Mouse (Mus musculus): Measurements from ENCODE around the gene Trpd52l3. TPM values are rescaled to one million over a fixed set of nuclear protein-coding genes. Genes with fewer than 3 reads are reported as not detected.
A peak's percentile ranks its signal among the peaks of the same experiment; 100 is the strongest.
"Not testable (repeated sequence)": the region's sequence is repeated elsewhere in the genome, so short reads cannot be mapped to it uniquely, and the experiment has no call there.

Gene Trpd52l3
- total RNA-seq, 2 experiments from 2014 or later, result not detected

DNA sequence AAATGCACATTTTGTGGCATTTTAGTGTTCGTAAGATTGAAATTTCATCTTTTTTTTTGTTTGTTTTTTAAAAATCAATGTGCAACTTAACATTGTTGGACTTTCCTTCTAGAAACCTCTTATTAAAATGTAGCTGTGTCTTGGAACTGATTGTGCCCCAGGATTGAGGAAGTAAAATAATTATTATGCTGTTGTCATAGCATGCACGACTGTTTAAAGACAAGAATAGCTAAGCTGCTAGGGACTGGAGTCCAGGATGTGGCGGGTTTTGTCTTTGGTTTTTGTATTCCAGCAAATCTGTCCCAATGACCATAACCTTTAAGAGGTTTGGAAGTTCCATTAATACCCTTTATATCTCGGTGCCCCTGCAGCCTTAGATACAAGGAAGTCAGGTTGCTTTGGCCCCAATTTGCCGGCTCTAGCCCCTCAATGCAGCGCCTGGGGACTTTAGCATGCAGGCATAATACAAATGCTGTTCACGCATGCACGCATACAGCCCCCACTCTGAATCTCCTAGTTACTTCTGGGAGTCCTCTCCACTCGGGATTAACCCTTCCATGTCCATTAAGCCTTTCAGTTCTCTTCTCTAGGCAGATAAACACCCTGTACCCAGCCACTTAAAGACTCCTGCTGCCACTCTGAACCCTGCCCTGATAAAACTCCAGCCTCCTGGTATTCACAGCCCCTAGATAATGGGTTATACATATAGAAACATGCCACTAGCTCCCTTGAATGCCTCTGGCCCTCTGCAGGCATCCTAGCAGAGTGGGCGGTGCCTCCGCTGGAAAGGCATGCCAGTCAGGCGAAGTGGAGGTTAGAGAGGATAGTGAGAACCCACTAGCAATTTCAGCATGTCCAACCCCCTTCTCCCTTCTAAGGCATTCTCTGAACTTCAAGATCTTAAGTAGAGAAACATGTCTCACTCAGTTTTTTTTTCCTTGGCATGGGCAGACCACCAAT is 2.9 kb upstream of the Trpd52l3 start:
- intact Hi-C loops (cut with DNase I), result no loop called here
- TF ChIP-seq CTCF (IDR thresholded peaks at IDR 0.05), result no peak
- no peak for DNase-seq
- H3K27ac ChIP-seq, result no peak overlapping the region
- H3K4me3 ChIP-seq, result no peak overlapping the region

DNA sequence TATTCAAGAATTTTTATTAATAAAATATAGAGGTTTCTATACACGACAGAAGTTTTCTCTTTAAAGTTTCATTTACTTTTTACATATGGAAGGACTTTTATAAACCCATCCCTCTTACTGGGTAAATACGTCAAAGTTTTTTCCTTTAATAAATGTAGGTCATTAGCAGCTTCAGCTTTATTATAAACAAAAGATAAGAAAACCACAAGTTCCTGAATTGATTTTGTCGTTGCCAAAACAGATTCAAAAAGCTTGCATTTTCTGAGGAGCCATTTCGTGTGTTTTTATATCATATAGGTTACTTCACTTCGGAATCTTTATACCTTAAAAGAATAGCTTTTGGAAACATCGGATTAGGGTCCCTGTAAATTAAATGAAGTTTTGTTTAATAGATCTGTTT is 2.0 kb upstream of the Trpd52l3 start:
- DNase-seq, result no peak
- intact Hi-C loops (cut with DNase I), result no loop called here
- TF ChIP-seq CTCF (IDR thresholded peaks at IDR 0.05), result no peak
- no peak overlapping the region for H3K27ac ChIP-seq
- H3K4me3 ChIP-seq, result no peak overlapping the region

DNA sequence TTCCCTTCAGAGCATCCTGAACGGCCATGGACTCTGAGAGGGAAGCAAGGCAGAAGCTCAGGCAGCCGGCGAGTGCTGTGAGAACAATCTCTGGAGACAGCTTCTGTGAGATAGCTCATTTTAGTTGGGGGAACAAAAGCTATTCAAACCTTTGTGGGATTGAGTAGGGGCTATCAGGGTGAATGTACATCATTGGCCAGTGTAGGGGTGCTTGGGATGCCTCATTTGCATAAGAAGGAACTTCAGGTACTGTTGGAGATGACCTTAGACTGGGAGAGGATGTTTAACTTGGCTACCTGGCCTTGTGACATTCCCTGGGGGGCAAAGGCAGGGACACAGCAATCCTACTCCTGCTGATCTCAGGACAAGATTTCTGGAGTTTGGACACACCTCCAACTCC is 2.8 kb downstream of the Trpd52l3 start:
- intact Hi-C loops (cut with DNase I), result no loop called here
- no peak for DNase-seq
- H3K27ac ChIP-seq, result no peak overlapping the region
- TF ChIP-seq CTCF (IDR thresholded peaks at IDR 0.05), result no peak
- H3K4me3 ChIP-seq, result no peak overlapping the region

DNA sequence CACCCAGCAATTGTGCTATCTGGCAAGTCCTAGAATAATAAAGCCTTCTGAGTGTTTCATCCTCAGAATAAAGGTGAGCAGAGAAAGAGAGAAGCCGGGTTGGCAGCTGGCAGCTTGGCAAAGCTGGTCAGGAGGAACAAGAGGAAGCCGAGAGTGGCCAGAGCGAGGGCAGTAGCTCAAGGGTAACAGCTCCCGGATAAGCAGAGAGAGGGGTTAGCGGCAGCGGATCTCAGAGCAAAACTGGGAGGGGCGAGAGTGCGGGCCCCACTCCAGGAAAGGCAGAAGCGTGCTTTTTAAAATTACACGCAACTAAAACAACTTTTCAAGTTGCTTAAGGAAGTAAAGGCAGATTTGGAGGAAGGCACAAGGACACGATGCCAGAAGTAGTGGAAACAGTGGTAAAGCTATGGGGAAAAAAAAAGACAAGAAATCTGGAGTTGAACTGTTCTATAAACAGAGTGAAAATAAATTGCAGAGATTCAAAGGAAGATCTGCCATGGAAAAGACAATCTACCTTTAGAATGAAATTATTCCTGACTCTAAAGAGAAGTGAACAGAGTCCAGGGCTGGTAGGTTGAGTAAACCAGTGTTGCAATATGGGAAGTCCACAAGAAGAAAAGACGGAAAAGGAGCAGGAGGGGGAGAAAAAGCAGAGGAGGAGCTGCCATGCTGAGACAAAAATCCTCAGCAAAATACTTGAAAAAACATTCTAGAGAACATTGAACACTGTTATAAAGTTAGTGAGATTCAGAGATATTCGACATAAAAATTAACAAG is 7.1 kb downstream of the Trpd52l3 start:
- TF ChIP-seq CTCF (IDR thresholded peaks at IDR 0.05), result no peak
- Histone ChIP-seq H3K4me3 (no peak overlapping the region), H3K27ac (no peak overlapping the region)
- DNase-seq, result no peak
- intact Hi-C loops (cut with DNase I), result no loop called here

DNA sequence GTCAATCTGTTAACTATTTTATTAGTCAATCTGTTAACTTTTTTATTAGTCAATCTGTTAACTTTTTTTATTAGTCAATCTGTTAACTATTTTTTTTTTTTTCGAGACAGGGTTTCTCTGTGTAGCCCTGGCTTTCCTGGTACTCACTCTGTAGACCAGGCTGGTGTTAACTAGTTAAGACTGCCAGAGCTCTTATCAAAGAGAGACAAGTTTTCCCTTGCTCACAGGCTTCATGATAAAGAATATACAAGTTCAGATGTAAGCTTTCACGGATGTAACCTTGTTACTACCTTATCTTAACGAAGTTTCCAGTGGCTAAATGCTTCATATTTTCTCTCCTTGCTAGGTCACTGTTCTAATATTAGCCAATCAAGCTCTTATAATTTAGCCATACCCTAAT is 10.7 kb downstream of the Trpd52l3 start:
- Histone ChIP-seq H3K27ac (no peak overlapping the region), H3K4me3 (no peak overlapping the region)
- no peak for TF ChIP-seq CTCF (IDR thresholded peaks at IDR 0.05)
- DNase-seq, result no peak
- intact Hi-C loops (cut with DNase I), result no loop called here

DNA sequence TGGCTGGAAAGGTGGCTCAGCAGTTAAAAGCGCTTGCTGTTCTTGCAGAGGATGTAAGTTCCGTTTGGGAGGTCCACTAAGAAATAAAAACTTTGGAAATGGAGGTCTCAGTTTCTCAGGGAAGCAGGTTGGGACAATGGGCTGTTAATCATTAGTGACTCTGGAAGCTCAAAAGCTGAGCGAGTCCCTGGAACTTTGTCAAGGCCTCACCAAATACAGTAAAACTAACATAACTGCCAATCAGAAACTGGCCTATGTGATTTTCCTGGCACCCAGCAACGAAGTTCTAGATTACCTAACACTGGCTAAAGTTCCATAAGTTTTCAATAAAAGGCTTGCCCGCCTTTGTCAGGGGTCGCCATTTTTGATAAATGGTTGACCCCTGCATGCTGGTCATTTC is 12.6 kb downstream of the Trpd52l3 start:
- TF ChIP-seq CTCF (IDR thresholded peaks at IDR 0.05), result no peak
- no peak overlapping the region for H3K27ac ChIP-seq
- no peak overlapping the region for H3K4me3 ChIP-seq
- no peak for DNase-seq
- intact Hi-C loops (cut with DNase I), result no loop called here

DNA sequence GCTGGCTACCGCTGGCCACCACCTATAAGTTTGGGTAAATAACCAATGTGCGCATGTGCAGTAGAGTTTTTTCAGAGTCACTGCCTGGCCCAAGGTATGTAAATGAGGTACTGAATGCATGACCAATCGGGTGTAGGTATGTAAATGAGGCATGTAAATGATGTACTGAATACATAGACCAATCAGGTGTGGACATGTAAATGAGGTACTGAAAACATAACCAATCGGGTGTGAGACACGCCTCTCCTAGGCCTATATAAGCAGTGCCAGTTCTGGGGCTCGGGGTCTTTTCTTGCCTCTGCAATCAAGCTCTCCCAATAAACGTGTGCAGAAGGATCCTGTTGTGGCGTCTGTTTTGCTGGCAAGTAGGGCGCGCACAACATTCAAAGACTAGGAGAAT is 19.8 kb downstream of the Trpd52l3 start:
- H3K4me3 ChIP-seq; H3K27ac ChIP-seq; intact Hi-C loops (cut with DNase I); DNase-seq: not testable (repeated sequence)

DNA sequence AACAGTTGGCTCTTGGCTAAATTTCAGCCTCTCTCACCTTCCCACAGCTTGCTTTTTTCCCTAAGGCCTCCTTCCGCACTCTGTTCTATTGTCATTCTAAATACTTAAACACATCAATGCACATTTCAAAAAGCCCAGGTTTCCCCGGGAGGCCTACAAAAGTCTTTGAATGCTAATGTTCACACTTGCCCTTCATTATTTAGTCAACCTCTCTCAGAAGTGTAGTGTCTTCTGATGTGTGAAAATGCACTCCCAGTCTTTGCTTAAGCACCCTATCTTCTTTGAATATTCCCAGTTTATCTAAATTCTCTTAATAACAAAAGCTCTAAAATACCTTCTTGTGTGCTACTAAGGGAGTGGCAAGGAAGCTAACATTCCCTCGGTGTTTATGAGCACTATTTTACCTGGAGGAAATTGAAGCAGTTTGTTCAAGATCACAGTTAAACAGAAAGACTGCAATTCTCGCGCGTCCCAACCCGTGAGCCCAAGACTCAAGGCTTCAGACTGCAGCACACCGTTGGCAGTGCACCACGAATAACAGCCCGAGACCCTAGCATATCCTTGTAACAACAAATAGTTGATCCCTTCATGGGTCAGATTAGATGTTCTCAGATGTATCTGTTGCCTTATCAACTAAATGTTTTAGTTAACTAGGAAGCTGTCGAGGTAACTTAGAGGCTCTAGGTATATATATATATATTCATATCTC is 25.6 kb downstream of the Trpd52l3 start:
- no peak overlapping the region for H3K27ac ChIP-seq
- peak overlapping the region; percentile 99 for H3K4me3 ChIP-seq
- intact Hi-C loops (cut with DNase I), result no loop called here
- TF ChIP-seq CTCF (IDR thresholded peaks at IDR 0.05), result no peak
- DNase-seq, result no peak

DNA sequence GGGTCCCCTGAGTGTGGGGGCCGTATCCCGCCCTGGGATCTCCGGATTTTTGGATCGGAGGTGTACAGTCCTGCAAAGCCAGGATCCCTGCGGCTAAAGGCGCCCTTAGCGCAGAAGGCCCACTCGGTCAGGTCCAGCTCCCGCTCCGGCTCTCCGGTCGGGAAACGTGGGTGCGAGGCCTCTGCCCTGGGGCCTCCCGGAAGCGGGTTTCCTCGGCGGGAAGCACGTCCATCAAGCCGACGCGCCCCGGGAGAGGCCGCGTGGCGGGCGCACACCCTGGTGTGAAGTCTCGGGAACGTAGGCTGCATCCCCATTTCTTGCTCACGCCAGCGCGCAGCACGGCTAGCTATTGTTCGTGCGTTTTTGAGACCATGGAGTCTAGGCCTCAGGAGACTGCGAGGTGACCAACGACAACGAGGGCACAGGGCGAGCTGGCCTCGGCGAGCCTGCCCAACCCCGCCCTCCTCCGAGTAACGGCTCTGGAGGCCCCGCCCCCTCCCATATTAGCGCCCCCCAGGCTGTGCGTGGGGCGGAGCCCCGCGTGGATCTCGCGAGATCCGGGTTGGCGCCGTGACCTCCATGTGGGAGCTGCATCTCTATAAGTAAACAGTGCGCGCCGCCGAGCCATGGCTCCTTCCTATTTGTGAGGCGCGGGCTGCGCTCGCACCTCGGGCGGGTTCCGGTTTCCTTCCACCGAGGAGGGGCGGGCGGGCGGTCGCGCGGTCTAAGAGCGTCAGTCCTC is 26.5 kb downstream of the Trpd52l3 start, which contains the start of gene Uhrf2:
Gene Uhrf2 (plus strand): TSS at position 620 of the 742 bp plus-strand sequence.
- Histone ChIP-seq H3K27ac (peak within 1 kb of the TSS; percentile 91), H3K4me3 (peak within 1 kb of the TSS; percentile 99)
- peak; percentile 98 for DNase-seq
- TF ChIP-seq CTCF (IDR thresholded peaks at IDR 0.05), result no peak
- intact Hi-C loops (cut with DNase I), result loop anchor here (5.0 kb wide), 1 partner anchor 218 kb away; the partner anchor contains the start of gene Ranbp6

DNA sequence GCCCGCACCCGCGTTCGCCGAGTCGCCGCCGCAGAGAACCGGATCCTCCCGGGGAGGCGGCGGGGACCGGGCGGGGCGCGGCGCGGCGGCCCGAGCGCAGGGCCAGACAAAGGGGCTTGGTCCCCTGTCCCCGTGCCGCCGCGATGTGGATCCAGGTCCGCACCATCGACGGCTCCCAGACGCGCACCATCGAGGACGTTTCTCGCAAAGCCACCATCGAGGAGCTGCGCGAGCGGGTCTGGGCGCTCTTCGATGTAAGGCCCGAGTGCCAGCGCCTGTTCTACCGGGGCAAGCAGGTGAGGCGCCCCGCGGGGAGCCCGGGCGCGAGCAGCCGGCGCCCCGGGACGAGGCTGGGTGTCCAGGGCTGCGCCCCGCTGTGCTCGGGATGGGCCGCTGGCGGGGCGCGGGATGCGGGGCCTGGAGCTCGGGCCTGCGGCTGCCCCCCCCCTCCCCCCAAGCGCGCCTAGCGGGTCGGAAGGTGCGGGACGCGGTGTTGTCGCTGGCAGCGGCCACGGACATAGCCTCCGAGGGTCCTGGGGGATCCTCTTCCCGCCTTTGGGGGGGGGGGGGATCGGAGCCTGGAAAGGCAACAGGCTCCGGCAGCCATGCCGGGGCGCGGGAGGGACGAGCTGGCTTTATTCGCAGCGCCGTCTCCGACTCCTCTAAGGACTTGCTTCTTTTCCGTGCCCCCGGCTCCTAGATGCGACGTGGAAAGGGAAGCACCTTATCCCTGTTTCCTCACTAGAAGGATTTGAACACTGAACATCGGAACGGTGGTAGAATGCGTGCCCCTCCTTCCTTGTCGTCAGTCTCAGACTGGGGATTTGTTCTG is 27.3 kb downstream of the Trpd52l3 start:
- DNase-seq, result no peak
- Histone ChIP-seq H3K4me3 (peak overlapping the region; percentile 99), H3K27ac (peak overlapping the region; percentile 91)
- intact Hi-C loops (cut with DNase I), result loop anchor here (5.0 kb wide), 1 partner anchor 219 kb away; the partner anchor contains the start of gene Ranbp6
- TF ChIP-seq CTCF (IDR thresholded peaks at IDR 0.05), result no peak

DNA sequence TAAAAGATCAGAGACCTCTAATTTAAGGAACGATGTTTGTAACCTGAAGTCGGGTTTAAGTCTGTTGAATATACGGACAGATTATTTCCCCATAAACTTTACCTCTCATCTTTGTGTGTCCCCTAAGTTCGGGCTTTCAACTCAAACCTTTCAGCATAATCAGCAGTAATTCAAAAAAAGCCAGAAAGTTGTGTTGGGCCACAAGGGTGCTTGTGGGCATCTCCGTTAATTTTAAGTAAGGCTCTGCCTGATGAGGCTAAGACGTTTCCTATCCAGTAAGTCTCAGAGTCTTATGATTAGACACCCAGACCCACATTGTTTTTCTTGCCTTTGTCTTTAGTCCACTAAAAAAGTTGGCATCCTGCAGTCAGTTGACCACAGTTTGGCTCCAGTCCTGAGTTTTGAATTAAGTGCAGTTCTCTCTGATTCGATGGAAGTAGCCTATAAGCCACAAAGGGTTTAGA is 27.9 kb downstream of the Trpd52l3 start:
- no peak for DNase-seq
- peak overlapping the region; percentile 91 for H3K27ac ChIP-seq
- TF ChIP-seq CTCF (IDR thresholded peaks at IDR 0.05), result no peak
- peak overlapping the region; percentile 99 for H3K4me3 ChIP-seq
- intact Hi-C loops (cut with DNase I), result loop anchor here (5.0 kb wide), 1 partner anchor 219 kb away; the partner anchor contains the start of gene Ranbp6
